25 mouse cellular contexts compared by ENCODE assay signal in the genomic region with DNA sequence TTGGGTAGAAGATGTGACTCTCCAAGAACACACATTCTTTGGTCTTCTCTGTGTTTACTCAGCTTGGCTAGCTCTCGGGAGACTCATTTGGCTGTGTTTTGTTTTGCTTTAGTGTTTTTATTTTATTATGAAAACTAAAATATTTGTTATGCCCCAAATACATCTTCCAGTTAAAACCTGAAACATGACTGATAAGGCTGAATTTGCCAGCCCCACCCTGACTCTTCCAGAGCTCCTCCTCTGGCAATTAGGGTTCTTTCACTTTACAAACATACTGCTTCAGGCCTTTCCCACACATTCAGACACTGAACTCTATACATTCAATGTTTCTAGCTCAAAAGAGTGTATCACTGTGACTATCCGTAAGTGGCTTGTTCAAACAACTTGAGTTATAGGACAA. TPM values are rescaled to one million over a fixed set of nuclear protein-coding genes. Genes with fewer than 3 reads are reported as not detected.
A peak's percentile ranks its signal among the peaks of the same experiment; 100 is the strongest.
DNase-seq lines count a peak whose midpoint lies in the region; ATAC-seq and TF ChIP-seq lines count a peak whose summit lies in the region.
"Had no signal": no experiment of that assay in that cellular context is flagged by ENCODE, and none has a peak within 500 bp of the region (broad histone marks: within the 10 kb centered on the region; RNA-seq: fewer than 3 reads in every experiment).

No protein-coding gene starts in this region.

- H3K4me2 ChIP-seq in liver, postnatal 0 days (ENCODE audit: low read depth, low read length) = no peak overlapping the region
- peak overlapping the region; percentile 46 for H3K4me2 ChIP-seq in liver, embryonic 14.5 days (ENCODE audit: low read depth)
- H3K4me2 ChIP-seq: embryonic facial prominence, embryonic 13.5 days; forebrain, embryonic 15.5 days; heart, embryonic 12.5 days; hindbrain, embryonic 13.5 days had no signal

- no peaks in the 10 kb centered on the region for H3K27me3 ChIP-seq in liver, postnatal 0 days (ENCODE audit: insufficient read depth, low read length)
- H3K27me3 ChIP-seq in liver, embryonic 14.5 days (ENCODE audit: control insufficient read depth, insufficient read depth, low read length) = no peaks in the 10 kb centered on the region
- H3K27me3 ChIP-seq: embryonic facial prominence, embryonic 13.5 days; forebrain, embryonic 15.5 days; heart, embryonic 12.5 days; hindbrain, embryonic 13.5 days; Patski had no signal

- no peak for ATAC-seq in liver, postnatal 0 days
- peak; percentile 81 for ATAC-seq in erythroid progenitor cell, adult 5-6 weeks (replicated peaks; ENCODE audit: low FRiP score, poor library complexity, severe bottlenecking)
- ATAC-seq in liver, embryonic 14.5 days (ENCODE audit: insufficient read depth) = no peak
- ATAC-seq: activated CD4-positive, CD25-positive, alpha-beta regulatory T cell, adult 4 months; forebrain, embryonic 15.5 days; hindbrain, postnatal 0 days; Patski had no signal

- H3K9ac ChIP-seq in liver, postnatal 0 days (replicated peaks) = no peak overlapping the region
- no peak overlapping the region; the same call in 1 of the 2 replicates for H3K9ac ChIP-seq in liver, embryonic 14.5 days (replicated peaks)
- H3K9ac ChIP-seq: embryonic facial prominence, embryonic 13.5 days; forebrain, embryonic 15.5 days; heart, embryonic 12.5 days; hindbrain, embryonic 13.5 days had no signal

- H3K4me3 ChIP-seq in liver, postnatal 0 days (ENCODE audit: low read depth, low read length) = no peak overlapping the region
- no peak overlapping the region for H3K4me3 ChIP-seq in liver, embryonic 14.5 days (ENCODE audit: insufficient read depth in 1 of 2, low read depth in 2 of 2, low read length in 2 of 2)
- H3K4me3 ChIP-seq: embryonic facial prominence, embryonic 13.5 days; forebrain, embryonic 15.5 days; heart, embryonic 12.5 days; hindbrain, embryonic 13.5 days had no signal

- peaks cover 11% of the 10 kb centered on the region; the same call in 1 of the 2 replicates for H3K4me1 ChIP-seq in liver, postnatal 0 days (ENCODE audit: insufficient read depth)
- H3K4me1 ChIP-seq in liver, embryonic 14.5 days (replicated peaks; ENCODE audit: control insufficient read depth in 2 of 2, insufficient read depth in 2 of 2, low read length in 1 of 2) = peaks cover 19 to 29% of the 10 kb centered on the region in 2 experiments

- intact Hi-C loops in gastrocnemius, postnatal 36 days (cut with DNase I) = no loop called here
- intact Hi-C loops in heart, postnatal 36 days (cut with DNase I) = no loop called here

- H3K9me3 ChIP-seq in liver, postnatal 0 days (ENCODE audit: low read length) = no peaks in the 10 kb centered on the region
- no peaks in the 10 kb centered on the region for H3K9me3 ChIP-seq in liver, embryonic 14.5 days (ENCODE audit: control insufficient read depth, low read length)
- H3K9me3 ChIP-seq: embryonic facial prominence, embryonic 13.5 days; forebrain, embryonic 15.5 days; heart, embryonic 12.5 days; hindbrain, embryonic 13.5 days had no signal

- peak; percentile 25 for DNase-seq in liver
- no peak for DNase-seq in liver, postnatal 0 days
- DNase-seq in liver, embryonic 14.5 days (ENCODE audit: low read depth in 3 of 3, low spot score in 3 of 3) = peak in 1 of 3 experiments; percentile 15
- no peak for DNase-seq in gastrocnemius, postnatal 36 days
- no peak for DNase-seq in spleen, adult 12 weeks (ENCODE audit: low spot score)
- DNase-seq in heart, postnatal 36 days = no peak
- DNase-seq: adrenal gland, adult 2 months; cerebellum, adult 11-12 months; cerebellum, adult 9-11 months; cerebellum, postnatal 36 days; heart, postnatal 4 days had no signal

- H3K27ac ChIP-seq in liver, postnatal 0 days (ENCODE audit: low read depth) = no peak overlapping the region
- no peak overlapping the region for H3K27ac ChIP-seq in liver, embryonic 14.5 days
- H3K27ac ChIP-seq: embryonic facial prominence, embryonic 13.5 days; forebrain, embryonic 15.5 days; hindbrain, embryonic 13.5 days; hindbrain, postnatal 0 days had no signal

- peaks cover 11% of the 10 kb centered on the region for H3K36me3 ChIP-seq in liver, postnatal 0 days (replicated peaks; ENCODE audit: insufficient read depth, low read length)
- H3K36me3 ChIP-seq in liver, embryonic 14.5 days (replicated peaks; ENCODE audit: control insufficient read depth, insufficient read depth, low read depth) = peaks cover 3% of the 10 kb centered on the region

- no peak for TF ChIP-seq CTCF in liver, postnatal 0 days (IDR thresholded peaks at IDR 0.05; ENCODE audit: low read depth)
- no peak for TF ChIP-seq CTCF in liver, embryonic 14.5 days (IDR thresholded peaks at IDR 0.05; ENCODE audit: low read depth)

- WGBS in liver, postnatal 0 days (ENCODE audit: insufficient replicate concordance) = 77% methylated on average over 2 of the region's 2 CpGs
- WGBS in liver, embryonic 14.5 days (ENCODE audit: insufficient replicate concordance) = 62% methylated on average over 2 of the region's 2 CpGs

- no peak for TF ChIP-seq EP300 in liver, postnatal 0 days (IDR thresholded peaks at IDR 0.05; ENCODE audit: low read depth)
- TF ChIP-seq EP300 in liver, embryonic 14.5 days (IDR thresholded peaks at IDR 0.05; ENCODE audit: low read depth) = peak; percentile 11; the same call in 1 of the 2 replicates

RNA-seq across cellular contexts. Expression of gene Prpsap2, which starts 4.7 kb away (rescaled TPM):
- polyA plus RNA-seq in liver, postnatal 0 days (2015; fragmentation: Nextera tagmentation; extraction: Ambion mirVana) = 5.2 and 5.7 TPM in 2 replicates
- total RNA-seq in erythroid progenitor cell, adult 5-6 weeks (2015; ENCODE audit: low replicate concordance) = 10.8 and 10.9 TPM in 2 replicates
- total RNA-seq in erythroid progenitor cell, adult 5-6 weeks (2017; ENCODE audit: low replicate concordance) = 5.7 and 14.6 TPM in 2 replicates
- 5.5 and 6.9 TPM in 2 replicates for polyA plus RNA-seq in liver, embryonic 14.5 days (2012; rRNA removed)
- 6.1 TPM in 2 replicates for polyA plus RNA-seq in liver, embryonic 14.5 days (2014; fragmentation: Nextera tagmentation; extraction: Ambion mirVana)
- 1 to 10 TPM; 3.0 to 4.6 TPM for total RNA-seq in gastrocnemius, postnatal 36 days (2021)
- 1 to 10 TPM; 6.7 to 7.4 TPM for total RNA-seq in heart, postnatal 36 days (2021)

RNA-seq across cellular contexts. Expression of gene Slc5a10, which starts 36.5 kb away (rescaled TPM):
- not detected in 2 replicates for polyA plus RNA-seq in liver, postnatal 0 days (2015; fragmentation: Nextera tagmentation; extraction: Ambion mirVana)
- not detected in 2 replicates for total RNA-seq in erythroid progenitor cell, adult 5-6 weeks (2015; ENCODE audit: low replicate concordance)
- 0.13 TPM in 1 of 2 replicates, not detected in the other for total RNA-seq in erythroid progenitor cell, adult 5-6 weeks (2017; ENCODE audit: low replicate concordance)
- polyA plus RNA-seq in liver, embryonic 14.5 days (2012; rRNA removed) = not detected in 2 replicates
- not detected in 2 replicates for polyA plus RNA-seq in liver, embryonic 14.5 days (2014; fragmentation: Nextera tagmentation; extraction: Ambion mirVana)
- total RNA-seq in gastrocnemius, postnatal 36 days (2021) = not detected
- total RNA-seq in heart, postnatal 36 days (2021) = not detected
- total RNA-seq: gastrocnemius, adult 8-10 months; gastrocnemius, postnatal 4 days; heart, adult 8-10 months; heart, postnatal 4 days had no signal
- polyA plus RNA-seq: activated CD4-positive, CD25-positive, alpha-beta regulatory T cell, adult 4 months; C2C12; embryonic facial prominence, embryonic 13.5 days; forebrain, embryonic 11.5 days; forebrain, embryonic 15.5 days; heart, embryonic 12.5 days; hindbrain, embryonic 13.5 days; intestine, embryonic 14.5 days; Patski had no signal
